Mouse (Mus musculus): ENCODE results near the gene Tnxb.
A peak's percentile ranks its signal among the peaks of the same experiment; 100 is the strongest.

- TF ChIP-seq CTCF (IDR thresholded peaks at IDR 0.05): peak; percentile 81
- TF ChIP-seq EP300 (IDR thresholded peaks at IDR 0.05): no peak
Observed at GRCm38 (mm10) chr17:34712951-34713350, 42.6 kb downstream of the Tnxb start.
